Mouse (Mus musculus): ENCODE measurements around the gene Gm20388. TPM values are rescaled to one million over a fixed set of nuclear protein-coding genes. Genes with fewer than 3 reads are reported as not detected.
A peak's percentile ranks its signal among the peaks of the same experiment; 100 is the strongest.

Gm20388 gene
- polyA plus RNA-seq, 1 experiment from 2014 or later: not detected

DNA sequence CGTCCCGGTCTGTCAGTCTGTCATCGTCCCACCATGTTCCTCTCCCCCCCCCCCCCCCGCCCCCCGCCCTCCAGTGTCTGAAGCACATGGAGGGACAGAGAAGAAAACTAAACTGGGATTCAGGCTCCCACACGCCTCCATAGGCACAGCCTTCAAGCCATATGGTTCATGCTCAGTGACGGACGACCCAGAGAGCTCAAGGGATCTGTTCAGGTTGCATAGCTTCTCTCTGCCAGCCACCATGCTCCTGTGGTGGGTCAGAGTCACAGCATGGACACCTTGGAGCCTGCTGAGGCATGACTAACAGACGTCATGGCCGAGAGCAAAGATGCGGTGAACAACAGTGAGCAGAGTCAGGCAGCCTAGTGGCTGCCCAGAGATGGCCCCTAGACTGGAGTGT, 504.8 kb downstream of the Gm20388 start:
- WGBS: 55% methylated on average over 11 of the region's 11 CpGs

GRCm38 (mm10) chr8:120416173-120416521, 505.5 kb downstream of the Gm20388 start:
- Histone ChIP-seq H3K9ac (ENCODE audit: low read depth, low read length) (peak overlapping the region; percentile 46; the same call in 1 of the 2 replicates), H3K27me3 (ENCODE audit: control insufficient read depth, insufficient read depth, low read length) (no peaks in the 10 kb centered on the region), H3K4me3 (ENCODE audit: low read length) (peak overlapping the region; percentile 5; the same call in 1 of the 2 replicates), H3K9me3 (ENCODE audit: control insufficient read depth, low read length) (no peaks in the 10 kb centered on the region), H3K36me3 (ENCODE audit: control insufficient read depth, insufficient read depth, low read length) (no peaks in the 10 kb centered on the region), H3K27ac (ENCODE audit: low read depth, low read length) (peak overlapping the region; percentile 87), H3K4me1 (ENCODE audit: control insufficient read depth, insufficient read depth, low read length) (peaks cover 39% of the 10 kb centered on the region), H3K4me2 (replicated peaks; ENCODE audit: low read depth, low read length) (peak overlapping the region; percentile 31)
- ATAC-seq (ENCODE audit: low FRiP score, low TSS enrichment): peak; percentile 11; the same call in 1 of the 2 replicates
- WGBS: 26% methylated on average over 8 of the region's 8 CpGs

More for the DNA sequence above, 504.8 kb downstream of the Gm20388 start:
- Histone ChIP-seq H3K4me3 (ENCODE audit: low read length) (no peak overlapping the region), H3K9ac (ENCODE audit: low read depth, low read length) (no peak overlapping the region), H3K27ac (ENCODE audit: low read depth, low read length) (no peak overlapping the region), H3K9me3 (ENCODE audit: control insufficient read depth, low read length) (no peaks in the 10 kb centered on the region), H3K36me3 (ENCODE audit: control insufficient read depth, insufficient read depth, low read length) (no peaks in the 10 kb centered on the region), H3K4me2 (replicated peaks; ENCODE audit: low read depth, low read length) (no peak overlapping the region), H3K27me3 (ENCODE audit: control insufficient read depth, insufficient read depth, low read length) (no peaks in the 10 kb centered on the region), H3K4me1 (ENCODE audit: control insufficient read depth, insufficient read depth, low read length) (peaks cover 40% of the 10 kb centered on the region)
- ATAC-seq (ENCODE audit: low FRiP score, low TSS enrichment): no peak

DNA sequence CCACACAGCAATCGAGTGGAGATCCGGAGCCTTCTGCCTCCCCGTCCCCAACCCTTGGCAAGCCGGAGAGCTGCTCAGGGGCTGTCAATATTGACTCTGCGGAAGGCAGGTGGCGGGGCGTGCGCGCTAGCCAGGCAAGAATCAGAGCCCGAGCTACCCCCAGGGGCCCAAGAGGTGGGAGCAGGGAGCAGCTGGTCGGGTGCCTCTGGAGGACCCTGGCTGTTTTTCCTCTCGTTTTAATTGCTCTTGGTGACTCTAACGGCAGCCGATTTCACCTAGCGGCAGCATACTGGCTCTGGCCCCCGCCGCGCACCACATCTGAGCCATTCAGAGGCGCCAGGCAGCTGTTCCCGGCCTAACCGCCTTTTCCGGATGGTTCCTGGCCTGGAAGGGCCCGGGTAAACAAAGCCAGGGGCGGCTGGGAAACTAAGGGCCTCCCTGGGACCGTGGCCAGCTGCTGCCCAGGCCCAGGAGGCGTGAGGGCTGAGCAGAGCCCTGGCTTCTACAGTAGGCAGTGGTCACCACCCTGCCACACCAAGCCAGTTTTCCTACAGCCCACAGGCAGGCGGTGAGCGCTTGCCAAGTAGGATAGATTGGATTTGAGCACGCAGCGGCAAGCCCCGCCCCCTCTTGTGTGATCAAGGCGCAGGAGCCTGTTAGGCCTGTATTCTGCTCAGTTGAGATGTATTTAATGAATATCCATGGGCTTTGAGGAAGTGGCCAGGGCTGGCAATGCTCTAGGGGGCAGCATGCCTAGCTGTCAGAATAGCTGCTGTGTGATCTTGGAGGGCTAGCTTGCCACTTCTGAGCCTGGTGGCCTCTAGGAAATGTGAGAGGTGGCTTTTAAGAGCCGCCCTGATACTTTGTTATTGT, 506.1 kb downstream of the Gm20388 start:
- Histone ChIP-seq H3K9ac (ENCODE audit: low read depth, low read length) (peak overlapping the region; percentile 46), H3K27ac (ENCODE audit: low read depth, low read length) (peak overlapping the region; percentile 87), H3K27me3 (ENCODE audit: control insufficient read depth, insufficient read depth, low read length) (no peaks in the 10 kb centered on the region), H3K4me1 (ENCODE audit: control insufficient read depth, insufficient read depth, low read length) (peaks cover 44% of the 10 kb centered on the region), H3K4me2 (replicated peaks; ENCODE audit: low read depth, low read length) (peak overlapping the region; percentile 31), H3K4me3 (ENCODE audit: low read length) (peak overlapping the region; percentile 5; the same call in 1 of the 2 replicates), H3K9me3 (ENCODE audit: control insufficient read depth, low read length) (no peaks in the 10 kb centered on the region), H3K36me3 (ENCODE audit: control insufficient read depth, insufficient read depth, low read length) (no peaks in the 10 kb centered on the region)
- ATAC-seq (ENCODE audit: low FRiP score, low TSS enrichment): peak; percentile 58
- 3% methylated on average over 33 of the region's 33 CpGs for WGBS

DNA sequence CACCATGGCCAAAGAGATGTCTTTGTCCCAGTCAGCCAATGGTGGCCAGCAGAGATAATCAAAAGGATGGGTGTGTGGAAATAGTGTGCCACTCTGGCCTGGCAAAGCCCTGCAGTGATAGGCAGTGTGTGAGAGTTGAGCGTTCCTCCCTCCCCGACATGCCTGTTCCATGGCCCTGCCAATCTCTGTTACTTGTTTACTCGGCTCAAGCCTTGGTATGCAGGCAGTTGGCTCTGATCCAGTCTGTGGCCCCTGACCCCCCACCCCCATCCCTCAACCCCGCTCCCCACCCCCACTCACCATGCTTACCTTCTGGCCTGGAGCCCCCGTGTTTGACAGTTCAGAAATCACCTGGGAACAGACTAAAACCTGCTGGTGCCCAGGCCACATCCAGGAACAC, 507.5 kb downstream of the Gm20388 start:
- no peak for ATAC-seq (ENCODE audit: low FRiP score, low TSS enrichment)
- Histone ChIP-seq H3K9me3 (ENCODE audit: control insufficient read depth, low read length) (no peaks in the 10 kb centered on the region), H3K27me3 (ENCODE audit: control insufficient read depth, insufficient read depth, low read length) (no peaks in the 10 kb centered on the region), H3K9ac (ENCODE audit: low read depth, low read length) (no peak overlapping the region), H3K4me2 (replicated peaks; ENCODE audit: low read depth, low read length) (no peak overlapping the region), H3K36me3 (ENCODE audit: control insufficient read depth, insufficient read depth, low read length) (no peaks in the 10 kb centered on the region), H3K27ac (ENCODE audit: low read depth, low read length) (no peak overlapping the region), H3K4me3 (ENCODE audit: low read length) (no peak overlapping the region), H3K4me1 (ENCODE audit: control insufficient read depth, insufficient read depth, low read length) (peaks cover 56% of the 10 kb centered on the region)
- WGBS: 54% methylated on average over 5 of the region's 5 CpGs

- Histone ChIP-seq H3K4me2 (replicated peaks; ENCODE audit: low read depth, low read length) (no peak overlapping the region), H3K27me3 (ENCODE audit: control insufficient read depth, insufficient read depth, low read length) (no peaks in the 10 kb centered on the region), H3K9me3 (ENCODE audit: control insufficient read depth, low read length) (no peaks in the 10 kb centered on the region), H3K27ac (ENCODE audit: low read depth, low read length) (no peak overlapping the region), H3K4me3 (ENCODE audit: low read length) (no peak overlapping the region), H3K36me3 (ENCODE audit: control insufficient read depth, insufficient read depth, low read length) (no peaks in the 10 kb centered on the region), H3K4me1 (ENCODE audit: control insufficient read depth, insufficient read depth, low read length) (peaks cover 68% of the 10 kb centered on the region), H3K9ac (ENCODE audit: low read depth, low read length) (no peak overlapping the region)
- WGBS: 71% methylated on average over 9 of the region's 9 CpGs
- ATAC-seq (ENCODE audit: low FRiP score, low TSS enrichment): no peak
Measured at GRCm38 (mm10) chr8:120419675-120420074, 509.0 kb downstream of the Gm20388 start.

- Histone ChIP-seq H3K9ac (ENCODE audit: low read depth, low read length) (no peak overlapping the region), H3K4me1 (ENCODE audit: control insufficient read depth, insufficient read depth, low read length) (peaks cover 73% of the 10 kb centered on the region), H3K27me3 (ENCODE audit: control insufficient read depth, insufficient read depth, low read length) (no peaks in the 10 kb centered on the region), H3K4me3 (ENCODE audit: low read length) (no peak overlapping the region), H3K27ac (ENCODE audit: low read depth, low read length) (no peak overlapping the region), H3K36me3 (ENCODE audit: control insufficient read depth, insufficient read depth, low read length) (no peaks in the 10 kb centered on the region), H3K4me2 (replicated peaks; ENCODE audit: low read depth, low read length) (no peak overlapping the region), H3K9me3 (ENCODE audit: control insufficient read depth, low read length) (no peaks in the 10 kb centered on the region)
- WGBS: 70% methylated on average over 5 of the region's 5 CpGs
- ATAC-seq (ENCODE audit: low FRiP score, low TSS enrichment): no peak
Measured at GRCm38 (mm10) chr8:120420226-120420625, 509.6 kb downstream of the Gm20388 start.

- no peak for ATAC-seq (ENCODE audit: low FRiP score, low TSS enrichment)
- 11% methylated on average over 9 of the region's 9 CpGs for WGBS
- H3K36me3 ChIP-seq (ENCODE audit: control insufficient read depth, insufficient read depth, low read length): no peaks in the 10 kb centered on the region
Measured at GRCm38 (mm10) chr8:120421638-120422037, 511.0 kb downstream of the Gm20388 start.

GRCm38 (mm10) chr8:120422236-120422635, 511.6 kb downstream of the Gm20388 start:
- 80% methylated on average over 8 of the region's 8 CpGs for WGBS
- H3K27ac ChIP-seq (ENCODE audit: low read depth, low read length): no peak overlapping the region

More at GRCm38 (mm10) chr8:120421638-120422037, 511.0 kb downstream of the Gm20388 start:
- H3K4me3 ChIP-seq (ENCODE audit: low read length): no peak overlapping the region
- no peak overlapping the region for H3K9ac ChIP-seq (ENCODE audit: low read depth, low read length)
- peak overlapping the region; percentile 34; the same call in 1 of the 2 replicates for H3K27ac ChIP-seq (ENCODE audit: low read depth, low read length)
- H3K9me3 ChIP-seq (ENCODE audit: control insufficient read depth, low read length): no peaks in the 10 kb centered on the region
- H3K4me1 ChIP-seq (ENCODE audit: control insufficient read depth, insufficient read depth, low read length): peaks cover 74% of the 10 kb centered on the region
- no peaks in the 10 kb centered on the region for H3K27me3 ChIP-seq (ENCODE audit: control insufficient read depth, insufficient read depth, low read length)
- no peak overlapping the region for H3K4me2 ChIP-seq (replicated peaks; ENCODE audit: low read depth, low read length)

GRCm38 (mm10) chr8:120423576-120423975, 512.9 kb downstream of the Gm20388 start:
- Histone ChIP-seq H3K36me3 (ENCODE audit: control insufficient read depth, insufficient read depth, low read length) (no peaks in the 10 kb centered on the region), H3K9me3 (ENCODE audit: control insufficient read depth, low read length) (no peaks in the 10 kb centered on the region), H3K4me2 (replicated peaks; ENCODE audit: low read depth, low read length) (no peak overlapping the region), H3K9ac (ENCODE audit: low read depth, low read length) (no peak overlapping the region), H3K4me3 (ENCODE audit: low read length) (no peak overlapping the region), H3K27me3 (ENCODE audit: control insufficient read depth, insufficient read depth, low read length) (no peaks in the 10 kb centered on the region), H3K4me1 (ENCODE audit: control insufficient read depth, insufficient read depth, low read length) (peaks cover 67% of the 10 kb centered on the region), H3K27ac (ENCODE audit: low read depth, low read length) (no peak overlapping the region)
- WGBS: 56% methylated on average over 7 of the region's 7 CpGs
- ATAC-seq (ENCODE audit: low FRiP score, low TSS enrichment): no peak

More at GRCm38 (mm10) chr8:120422236-120422635, 511.6 kb downstream of the Gm20388 start:
- H3K4me1 ChIP-seq (ENCODE audit: control insufficient read depth, insufficient read depth, low read length): peaks cover 74% of the 10 kb centered on the region
- H3K36me3 ChIP-seq (ENCODE audit: control insufficient read depth, insufficient read depth, low read length): no peaks in the 10 kb centered on the region
- no peak overlapping the region for H3K4me3 ChIP-seq (ENCODE audit: low read length)
- H3K9me3 ChIP-seq (ENCODE audit: control insufficient read depth, low read length): no peaks in the 10 kb centered on the region
- no peaks in the 10 kb centered on the region for H3K27me3 ChIP-seq (ENCODE audit: control insufficient read depth, insufficient read depth, low read length)
- no peak for ATAC-seq (ENCODE audit: low FRiP score, low TSS enrichment)
- H3K4me2 ChIP-seq (replicated peaks; ENCODE audit: low read depth, low read length): no peak overlapping the region
- H3K9ac ChIP-seq (ENCODE audit: low read depth, low read length): no peak overlapping the region
